Mouse (Mus musculus): ENCODE data around the gene Nfkbiz.

GRCm38 (mm10) chr16:55823398-55824155, 15.1 kb downstream of the Nfkbiz start:
- no peak for TF ChIP-seq EP300 (IDR thresholded peaks at IDR 0.05; ENCODE audit: low read depth)
- TF ChIP-seq CTCF (IDR thresholded peaks at IDR 0.05; ENCODE audit: low read depth), result no peak
